Mouse (Mus musculus) heart, adult 8-10 months (tissue): ENCODE measurements around the gene Robo1. TPM values are rescaled to one million over a fixed set of nuclear protein-coding genes. Genes with fewer than 3 reads are reported as not detected.
A peak's percentile ranks its signal among the peaks of the same experiment; 100 is the strongest.

ENCODE experiments used
- DNase-seq: peaks from one replicate; pipeline ENCODE4 v3.0.0; 2022; ENCODE audit warnings: low spot score
- total RNA-seq, 4 experiments: library from RNA; stranded (reverse); gene quantifications; 2 replicates each; pipeline ENCODE4 v1.2.4; 2022

The Robo1 gene
- total RNA-seq, 4 experiments from 2014 or later = 1.1 to 1.7 (median 1.2) TPM

- no peak for DNase-seq
These were observed 427.5 kb downstream of the Robo1 start for GRCm38 (mm10) chr16:72735588-72735987.

DNA sequence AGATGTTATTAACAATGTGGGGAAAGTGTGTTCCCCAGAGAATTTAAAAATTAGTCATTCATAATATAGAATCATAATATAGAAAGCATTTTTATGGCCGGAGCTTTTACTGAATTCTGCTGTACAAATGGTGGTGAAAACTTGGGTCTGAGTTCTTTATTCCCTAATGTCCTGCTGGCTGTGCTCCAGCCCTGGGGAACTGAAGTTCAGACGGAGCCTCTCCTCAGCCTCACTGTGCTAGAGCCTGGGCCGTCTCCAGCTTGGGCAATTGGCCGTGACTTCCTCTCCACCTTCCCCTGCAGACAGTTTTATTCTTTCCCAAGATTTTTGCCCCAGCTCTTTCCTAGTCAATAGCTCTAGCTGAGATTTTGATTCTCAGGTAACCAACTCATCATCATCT, 429.0 kb downstream of the Robo1 start:
- peak; percentile 14 for DNase-seq

DNA sequence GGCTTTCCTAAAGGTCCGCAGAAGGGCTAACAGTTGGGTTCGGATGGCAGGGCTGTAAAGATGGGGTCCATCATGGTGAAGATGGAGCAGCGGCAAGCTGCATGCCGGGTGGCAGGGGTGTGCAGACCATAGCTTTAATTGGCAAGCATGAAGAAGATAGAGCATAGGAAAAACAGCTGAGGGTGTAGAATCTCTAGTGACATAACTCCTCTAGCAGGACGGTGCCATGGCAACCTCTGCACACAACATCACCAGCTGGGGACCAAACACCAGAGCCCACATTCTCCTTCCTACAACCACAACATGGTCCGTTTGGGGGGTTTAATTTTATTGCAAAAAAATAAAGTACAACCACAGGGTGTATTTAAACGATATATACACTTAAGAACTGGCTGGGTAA, 432.1 kb downstream of the Robo1 start:
- DNase-seq = no peak

DNA sequence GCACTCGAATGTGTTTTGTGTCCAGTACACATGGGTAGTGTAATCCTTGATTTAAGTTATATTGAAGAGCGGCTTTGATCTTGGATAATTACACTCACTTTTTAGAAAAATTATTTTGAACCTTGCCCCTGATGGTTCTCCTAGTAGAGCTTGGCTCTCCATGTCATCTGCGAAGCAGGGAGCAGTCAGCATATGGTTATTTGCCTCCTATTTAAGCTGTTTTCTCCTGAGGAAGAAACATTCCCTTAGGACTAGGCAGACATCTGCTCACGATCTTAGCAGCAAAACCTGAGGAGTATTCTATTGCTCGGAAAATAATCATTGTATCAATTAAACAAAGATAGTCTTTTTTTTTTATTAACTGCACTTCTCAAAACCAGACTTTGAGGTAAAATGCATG, 439.6 kb downstream of the Robo1 start:
- no peak for DNase-seq

DNA sequence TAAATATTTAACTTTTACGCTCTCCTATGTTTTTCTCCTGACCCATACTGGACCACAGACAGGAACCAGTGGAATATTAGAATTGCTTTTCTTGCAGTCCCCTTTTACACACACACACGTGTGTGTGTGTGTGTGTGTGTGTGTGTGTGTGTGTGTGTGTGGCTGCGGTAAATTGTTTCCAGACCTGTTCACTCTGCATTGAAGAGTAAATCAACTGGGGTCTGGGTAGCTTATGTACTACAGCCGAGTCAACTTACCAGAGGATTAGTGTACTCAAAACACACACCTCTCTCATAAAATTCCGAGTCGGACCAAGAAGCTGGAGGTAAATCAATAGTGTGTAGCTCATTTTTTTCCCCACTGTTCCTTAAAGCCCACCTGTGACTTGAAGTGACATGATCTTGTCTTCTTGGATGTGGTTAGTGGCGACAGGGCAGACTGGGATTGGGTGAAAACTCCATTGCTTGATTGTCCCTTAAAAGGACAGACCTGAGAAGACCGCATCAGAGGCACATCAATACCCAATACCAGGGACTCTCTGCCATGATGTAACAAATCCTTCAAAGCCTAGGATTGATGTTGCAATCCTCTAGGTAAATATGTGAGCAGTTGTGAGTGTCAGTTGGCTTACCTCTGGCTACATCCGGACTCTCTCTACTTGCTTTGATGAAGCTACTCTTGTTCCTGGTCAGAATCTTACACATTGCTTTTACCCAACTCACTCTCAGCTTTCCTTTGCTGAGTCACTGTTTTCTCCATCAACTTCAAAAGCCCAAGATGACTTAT, 457.2 kb downstream of the Robo1 start:
- DNase-seq = no peak

DNA sequence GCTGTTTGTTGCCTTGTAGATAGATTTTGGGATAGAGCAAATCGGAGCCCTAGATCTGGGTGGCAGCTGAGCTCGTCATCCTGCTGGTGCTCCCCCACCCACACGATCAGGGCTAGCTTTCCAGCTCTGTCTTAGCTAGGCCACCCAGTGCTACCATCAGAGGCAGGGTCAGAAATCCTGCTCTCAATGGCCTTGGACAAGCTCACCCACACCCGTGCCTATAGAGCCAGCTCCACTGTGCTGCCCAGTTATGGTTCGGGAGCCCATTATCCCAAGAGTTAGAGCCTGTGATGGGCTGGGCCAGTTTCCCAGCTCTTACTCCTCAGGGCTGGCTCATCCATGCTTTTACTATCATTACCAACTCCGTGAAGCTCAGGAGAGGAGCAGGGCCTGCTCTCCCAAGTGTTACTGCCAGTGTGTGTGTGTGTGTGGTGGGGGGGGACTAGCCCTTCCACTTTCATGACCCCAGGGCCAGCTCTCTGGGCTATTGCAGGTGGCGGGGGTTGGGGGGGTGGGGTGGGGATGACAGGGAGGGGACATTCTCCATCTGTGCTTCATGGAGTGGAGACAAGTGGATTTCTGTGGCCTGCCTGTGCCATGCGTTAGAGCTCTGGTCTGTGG, 461.2 kb downstream of the Robo1 start:
- DNase-seq = no peak

- no peak for DNase-seq
These were observed 464.2 kb downstream of the Robo1 start for GRCm38 (mm10) chr16:72772348-72772747.

- DNase-seq = no peak
These were observed 464.9 kb downstream of the Robo1 start for GRCm38 (mm10) chr16:72773034-72773433.

DNA sequence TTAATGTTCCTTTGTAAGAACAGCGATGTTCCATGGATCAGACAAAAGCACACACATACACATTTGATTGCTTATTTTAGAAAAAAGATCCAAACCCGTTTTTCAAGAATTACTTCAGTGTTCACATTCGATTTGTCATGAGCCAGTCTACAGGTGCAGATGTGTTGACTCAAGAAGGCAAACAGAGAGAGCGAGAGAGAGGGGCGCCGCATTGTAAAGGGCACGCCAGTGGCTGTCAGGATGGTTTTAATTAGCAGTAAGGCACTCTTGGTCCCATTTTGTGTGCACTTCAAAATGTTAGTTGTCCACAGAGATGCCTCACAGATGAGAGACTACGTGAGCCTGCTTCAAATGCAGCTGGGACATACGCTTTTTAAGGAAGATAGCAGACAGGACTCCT, 470.4 kb downstream of the Robo1 start:
- no peak for DNase-seq

DNA sequence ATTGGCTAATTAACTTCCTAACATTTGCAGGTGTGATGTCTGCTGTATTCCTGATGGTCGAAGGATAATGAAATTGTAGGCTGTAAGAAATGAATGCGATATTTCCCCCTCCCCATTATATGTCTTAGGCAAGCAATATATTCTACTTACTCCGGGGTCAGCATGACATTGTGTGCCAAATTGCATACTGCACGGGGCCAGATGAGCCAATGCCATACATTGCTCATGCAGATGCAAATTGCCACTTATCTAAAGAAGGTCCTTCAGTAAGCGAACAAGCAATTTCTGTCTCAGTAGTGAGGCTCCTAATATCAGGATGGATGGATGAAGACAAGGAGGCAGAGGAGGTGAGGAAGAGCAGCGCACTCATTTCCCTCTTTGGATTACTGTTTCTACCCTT, 474.1 kb downstream of the Robo1 start:
- no peak for DNase-seq

GRCm38 (mm10) chr16:72786079-72786478, 478.0 kb downstream of the Robo1 start:
- DNase-seq = no peak

DNA sequence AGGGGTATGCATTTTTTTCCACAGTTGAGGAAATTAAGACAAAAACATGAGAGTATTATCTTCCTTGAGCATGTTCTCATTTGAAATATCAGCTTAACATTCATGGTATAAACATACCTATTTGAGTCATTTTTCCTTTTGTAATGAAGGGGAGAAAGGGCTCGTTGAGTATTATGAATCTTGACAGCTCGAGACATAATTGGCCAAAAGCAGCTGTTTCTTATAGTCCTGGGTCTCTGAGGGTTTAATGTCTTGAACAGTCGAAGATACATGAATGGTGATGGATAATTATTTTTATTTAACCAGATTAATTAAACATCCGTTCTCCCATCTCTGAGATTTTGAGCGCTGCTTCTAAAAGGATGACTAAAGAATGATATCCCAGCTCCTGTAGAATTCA, 478.5 kb downstream of the Robo1 start:
- no peak for DNase-seq

DNA sequence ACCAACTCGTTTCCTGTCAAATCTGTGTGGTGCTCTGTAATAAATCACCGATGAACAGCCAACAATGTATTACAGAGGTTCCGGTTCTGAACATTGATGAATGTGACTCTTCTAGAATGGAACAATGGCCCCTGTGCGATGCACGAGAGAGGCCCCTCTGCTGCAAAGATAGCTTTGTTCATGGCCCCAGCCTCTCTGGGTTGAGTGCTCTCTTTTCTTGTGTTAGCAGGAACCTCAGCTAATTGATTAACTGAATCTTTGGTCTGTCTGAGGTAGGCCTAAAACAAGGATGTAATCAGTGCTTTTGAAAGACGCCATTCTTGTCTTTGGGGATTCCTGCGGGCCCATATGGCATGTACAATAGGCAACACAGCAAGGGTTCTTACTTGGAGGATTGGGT, 479.9 kb downstream of the Robo1 start:
- DNase-seq = no peak

GRCm38 (mm10) chr16:72791181-72791705, 483.1 kb downstream of the Robo1 start:
- no peak for DNase-seq

DNA sequence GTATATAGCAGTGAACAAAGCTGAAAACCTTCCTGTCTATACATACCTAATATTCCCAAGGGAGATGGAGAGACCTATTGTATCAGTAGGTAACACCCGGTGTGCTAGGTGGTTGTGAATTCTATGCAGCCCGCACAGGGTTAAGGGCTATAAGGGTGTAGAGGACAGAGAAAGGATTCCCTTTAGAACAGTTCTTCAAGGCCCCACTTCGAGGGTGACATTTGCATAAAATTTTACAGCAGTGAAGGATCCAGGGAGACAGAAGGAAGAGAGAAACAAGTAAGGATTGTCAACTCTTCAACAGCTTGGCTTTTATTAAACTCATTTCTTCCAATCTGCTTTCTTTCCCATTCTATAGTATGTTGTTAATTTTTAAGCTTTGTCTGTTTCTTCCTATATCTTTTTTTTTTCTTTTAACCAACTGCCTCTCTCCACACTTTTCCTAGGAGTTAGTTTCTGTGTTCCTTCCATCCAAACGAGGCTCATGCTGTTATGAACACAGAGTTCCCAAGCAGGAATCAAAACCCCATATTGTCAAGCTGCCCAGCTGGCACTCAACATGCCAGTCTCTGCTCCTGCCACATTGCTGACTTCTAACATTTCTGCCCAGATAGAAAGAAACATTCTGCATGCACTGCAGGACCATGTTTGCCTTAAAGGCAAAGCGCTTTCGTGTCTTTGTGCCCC, 486.7 kb downstream of the Robo1 start:
- no peak for DNase-seq

DNA sequence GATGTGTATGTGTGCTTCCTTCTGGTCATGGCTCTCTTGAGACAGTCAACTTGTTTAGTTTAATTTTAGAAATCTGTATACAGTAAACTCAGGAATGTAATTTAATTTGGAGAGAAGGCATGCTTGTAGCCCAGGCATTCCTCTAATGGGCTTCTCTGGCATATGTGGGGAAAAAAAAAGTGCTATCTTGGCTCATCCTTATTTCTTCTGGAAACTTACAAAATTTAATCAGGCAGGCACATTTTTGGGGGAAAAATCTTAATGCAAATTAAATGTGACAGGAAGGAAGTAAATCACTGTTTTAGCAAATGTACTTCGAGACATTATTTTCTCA, 487.2 kb downstream of the Robo1 start:
- no peak for DNase-seq

GRCm38 (mm10) chr16:72798405-72798949, 490.4 kb downstream of the Robo1 start:
- no peak for DNase-seq

DNA sequence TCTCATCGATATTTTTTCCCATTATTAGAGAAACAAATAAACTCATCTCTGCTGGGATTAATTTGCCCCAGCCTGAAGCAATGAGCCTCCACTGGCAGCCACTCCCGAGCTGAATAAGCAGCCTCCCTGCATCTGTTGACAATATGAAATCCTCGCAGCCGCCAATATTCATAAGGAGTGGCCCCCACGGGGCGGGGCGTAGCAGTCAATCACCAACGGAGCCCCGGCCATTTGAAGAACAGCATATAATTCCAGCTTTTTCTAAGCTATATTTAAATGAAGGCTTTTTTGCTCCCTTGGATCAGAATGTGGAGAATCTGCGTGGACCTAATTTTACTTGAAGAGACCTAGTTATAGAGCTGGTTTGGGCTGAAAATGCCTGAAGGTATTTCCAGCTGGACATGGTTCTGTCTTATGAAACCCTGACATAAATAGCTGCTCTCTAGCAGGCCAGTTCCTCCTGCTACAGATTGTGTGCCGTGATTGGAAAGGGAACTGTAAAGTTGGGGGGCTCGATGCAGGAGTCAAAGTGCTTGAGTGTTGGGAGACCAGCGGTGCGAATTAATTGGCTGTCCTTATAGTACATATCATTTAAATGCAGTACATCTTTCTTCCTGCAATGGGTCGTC, 492.1 kb downstream of the Robo1 start:
- DNase-seq = no peak

- DNase-seq = no peak
These were observed 492.7 kb downstream of the Robo1 start for GRCm38 (mm10) chr16:72800788-72801187.

- no peak for DNase-seq
These were observed 500.2 kb downstream of the Robo1 start for GRCm38 (mm10) chr16:72808351-72808750.

- DNase-seq = no peak
These were observed 502.8 kb downstream of the Robo1 start for GRCm38 (mm10) chr16:72810942-72811341.

GRCm38 (mm10) chr16:72811494-72811893, 503.4 kb downstream of the Robo1 start:
- DNase-seq = no peak
